Mouse (Mus musculus): Measurements from ENCODE around the gene Clec12b.

GRCm38 (mm10) chr6:129359515-129359914 lies 26.2 kb downstream of the Clec12b start:
- TF ChIP-seq EP300 (IDR thresholded peaks at IDR 0.05; ENCODE audit: low read depth) (no peak), CTCF (IDR thresholded peaks at IDR 0.05; ENCODE audit: low read depth) (no peak)
